Mouse (Mus musculus) brain, embryonic 14.5 days (tissue): ENCODE measurements around the gene Mtcl1.

ENCODE experiments used
- CTCF ChIP-seq: fragments of 200-500 bp; IDR thresholded peaks from 2 replicates; pipeline ENCODE4 v1.5.1; 2012; ENCODE audit warnings: inconsistent platforms, mild to moderate bottlenecking, moderate library complexity, borderline replicate concordance; ENCODE audit not compliant: insufficient read depth, insufficient read length; ENCODE audit errors: extremely low read depth
- POLR2A ChIP-seq: fragments of 200-500 bp; IDR thresholded peaks from 2 replicates; pipeline ENCODE4 v1.6.1; 2012; ENCODE audit warnings: mild to moderate bottlenecking, inconsistent platforms, borderline replicate concordance; ENCODE audit not compliant: poor library complexity, insufficient read depth, insufficient read length, severe bottlenecking; ENCODE audit errors: extremely low read depth

GRCm38 (mm10) chr17:66405601-66406000, 43.9 kb downstream of the Mtcl1 start:
- TF ChIP-seq CTCF: no peak
- no peak for TF ChIP-seq POLR2A
